Mouse (Mus musculus) kidney, postnatal 25 days (tissue): ENCODE measurements around the gene Kif20b.

Source experiments
- DNase-seq, 2 experiments: peaks; one replicate each; pipeline ENCODE4 v3.0.0; 2021; ENCODE audit warnings: mixed read lengths in 2 of 2

Kif20b gene

GRCm38 (mm10) chr19:34921652-34922602 is at the start of gene Kif20b:
Gene Kif20b (plus strand): TSS chr19:34922361.
- DNase-seq: peak; percentile 93 to 94

- peak; percentile 55 to 80 for DNase-seq
Measured at GRCm38 (mm10) chr19:34876676-34877075, 45.5 kb upstream of the Kif20b start.

- DNase-seq: peak; percentile 93 to 97
Measured at GRCm38 (mm10) chr19:34877898-34878602, 44.1 kb upstream of the Kif20b start.

- DNase-seq: peak; percentile 81 to 93
Measured at GRCm38 (mm10) chr19:34878603-34879541, 43.3 kb upstream of the Kif20b start, which contains the start of gene Pank1. Gene Pank1 (minus strand): TSS chr19:34879455.

GRCm38 (mm10) chr19:34879624-34880023 is 42.5 kb upstream of the Kif20b start:
- no peak for DNase-seq

- DNase-seq: peak in 1 of 2 experiments; percentile 59
Measured at GRCm38 (mm10) chr19:34881160-34881559, 41.0 kb upstream of the Kif20b start.

GRCm38 (mm10) chr19:34882443-34882842 is 39.7 kb upstream of the Kif20b start:
- no peak for DNase-seq

GRCm38 (mm10) chr19:34883526-34884224 is 38.5 kb upstream of the Kif20b start:
- DNase-seq: no peak

GRCm38 (mm10) chr19:34886324-34886723 is 35.8 kb upstream of the Kif20b start:
- no peak for DNase-seq

GRCm38 (mm10) chr19:34890981-34891380 is 31.2 kb upstream of the Kif20b start:
- DNase-seq: no peak

GRCm38 (mm10) chr19:34891590-34891989 is 30.6 kb upstream of the Kif20b start:
- no peak for DNase-seq

- DNase-seq: no peak
Measured at GRCm38 (mm10) chr19:34895082-34895481, 27.1 kb upstream of the Kif20b start.

GRCm38 (mm10) chr19:34897082-34897965 is 24.8 kb upstream of the Kif20b start:
- no peak for DNase-seq

- DNase-seq: no peak
Measured at GRCm38 (mm10) chr19:34898941-34899340, 23.2 kb upstream of the Kif20b start.

- DNase-seq: no peak
Measured at GRCm38 (mm10) chr19:34901266-34901665, 20.9 kb upstream of the Kif20b start.

GRCm38 (mm10) chr19:34901735-34902134 is 20.4 kb upstream of the Kif20b start:
- no peak for DNase-seq

- no peak for DNase-seq
Measured at GRCm38 (mm10) chr19:34904032-34904431, 18.1 kb upstream of the Kif20b start.

- DNase-seq: no peak
Measured at GRCm38 (mm10) chr19:34905424-34905823, 16.7 kb upstream of the Kif20b start.

- DNase-seq: no peak
Measured at GRCm38 (mm10) chr19:34906772-34907171, 15.4 kb upstream of the Kif20b start.

- no peak for DNase-seq
Measured at GRCm38 (mm10) chr19:34912366-34912765, 9.8 kb upstream of the Kif20b start.

GRCm38 (mm10) chr19:34920066-34920465 is 2.1 kb upstream of the Kif20b start:
- DNase-seq: no peak
